Mouse (Mus musculus) midbrain, postnatal 0 days (tissue): ENCODE measurements at regions not wholly inside any gene's neighbourhood (a gene's known extent, or its start where the extent isn't known, plus 50 kb on each side); places are given as distances from the start of the nearest gene placed in this dataset.

Experiments
- ATAC-seq: fragments of 200-750 bp; cut with Nextera tagmentation; 2 replicates; pipeline ENCODE4 v1.8.0; 2017; ENCODE audit warnings: moderate number of reproducible peaks, mild to moderate bottlenecking, moderate TSS enrichment, moderate library complexity; ENCODE audit not compliant: low FRiP score
- DNase-seq: peaks from one replicate; pipeline ENCODE4 v3.0.0-alpha.2; 2015; ENCODE audit warnings: low spot score
- H3K27ac ChIP-seq: fragments of 300-500 bp; sonication (generic); 2 replicates; pipeline ENCODE4 v1.5.1; 2014; ENCODE audit warnings: low read depth, mild to moderate bottlenecking, low read length, mixed read lengths
- H3K27me3 ChIP-seq: fragments of 300-500 bp; sonication (generic); 2 replicates; pipeline ENCODE4 v1.6.1; 2014; ENCODE audit warnings: low read length, control low read depth, mixed read lengths; ENCODE audit not compliant: insufficient read depth
- H3K36me3 ChIP-seq: fragments of 300-500 bp; sonication (generic); 2 replicates; pipeline ENCODE4 v1.6.1; 2014; ENCODE audit warnings: low read length, control low read depth, mixed read lengths; ENCODE audit not compliant: insufficient read depth
- H3K4me1 ChIP-seq: fragments of 300-500 bp; sonication (generic); 2 replicates; pipeline ENCODE4 v1.6.1; 2014; ENCODE audit warnings: mild to moderate bottlenecking, control low read depth, antibody characterized with exemption, low read length, mixed read lengths; ENCODE audit not compliant: insufficient read depth
- H3K4me2 ChIP-seq: fragments of 300-500 bp; sonication (generic); 2 replicates; pipeline ENCODE4 v1.6.1; 2014; ENCODE audit warnings: low read depth, mild to moderate bottlenecking, low read length, mixed read lengths; ENCODE audit not compliant: poor library complexity, severe bottlenecking
- H3K4me3 ChIP-seq: fragments of 300-500 bp; sonication (generic); 2 replicates; pipeline ENCODE4 v1.5.1; 2014; ENCODE audit warnings: low read depth, mild to moderate bottlenecking, low read length, moderate library complexity
- H3K9ac ChIP-seq: fragments of 300-500 bp; sonication (generic); replicated peaks from 2 replicates; pipeline ENCODE4 v1.6.1; 2014; ENCODE audit warnings: mild to moderate bottlenecking, low read length, moderate library complexity, mixed read lengths; ENCODE audit not compliant: poor library complexity, severe bottlenecking
- H3K9me3 ChIP-seq: fragments of 300-500 bp; sonication (generic); 2 replicates; pipeline ENCODE4 v1.6.1; 2016; ENCODE audit warnings: low read length, control low read depth
- CTCF ChIP-seq: IDR thresholded peaks from 2 replicates; pipeline ENCODE4 v1.5.1; 2016; ENCODE audit warnings: antibody characterized with exemption, mild to moderate bottlenecking
- WGBS: fragments of 180-500 bp; shearing (Covaris S2); extraction: QIAGEN DNeasy Blood & Tissue Kit; methylation state at CpG from one replicate; pipeline ENCODE4 v1.1.7; 2014; 5-methylcytosine and 5-hydroxymethylcytosine counted together

DNA sequence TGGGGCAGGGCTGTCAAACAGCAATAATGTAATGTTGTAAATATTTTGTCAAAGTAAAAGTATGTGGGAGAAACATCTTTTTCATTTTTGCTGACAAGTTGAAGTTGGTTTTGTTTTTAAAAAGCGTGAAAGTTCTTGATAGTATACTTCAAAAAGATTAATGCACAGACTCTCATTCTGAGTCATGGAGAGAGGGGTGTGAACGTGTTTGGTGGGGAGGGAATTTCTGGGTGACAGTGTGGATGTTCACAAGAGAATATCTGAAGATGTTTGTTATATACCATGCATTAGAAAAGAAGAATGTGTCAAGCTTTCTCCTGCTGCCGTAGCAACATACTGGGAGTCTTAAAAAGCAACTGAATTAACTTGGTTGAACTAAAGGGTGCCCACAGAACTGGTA lies 57.0 kb downstream of the Rps29 start:
- no peak for ATAC-seq
- no peaks in the 10 kb centered on the region for H3K27me3 ChIP-seq
- TF ChIP-seq CTCF, result no peak
- H3K4me3 ChIP-seq, result no peak overlapping the region
- no peaks in the 10 kb centered on the region for H3K9me3 ChIP-seq
- no peak overlapping the region for H3K4me2 ChIP-seq
- H3K27ac ChIP-seq, result no peak overlapping the region
- DNase-seq, result no peak
- no peak overlapping the region for H3K9ac ChIP-seq
- 76% methylated on average over 3 of the region's 3 CpGs for WGBS
- no peaks in the 10 kb centered on the region for H3K36me3 ChIP-seq
- H3K4me1 ChIP-seq, result no peaks in the 10 kb centered on the region

GRCm38 (mm10) chr12:69094856-69095255 lies 64.1 kb downstream of the Rps29 start:
- TF ChIP-seq CTCF, result no peak
- Histone ChIP-seq H3K27ac (no peak overlapping the region), H3K4me1 (no peaks in the 10 kb centered on the region), H3K36me3 (no peaks in the 10 kb centered on the region), H3K9ac (no peak overlapping the region), H3K4me3 (no peak overlapping the region), H3K4me2 (no peak overlapping the region), H3K9me3 (no peaks in the 10 kb centered on the region), H3K27me3 (no peaks in the 10 kb centered on the region)
- 96% methylated on average over 8 of the region's 8 CpGs for WGBS
- no peak for ATAC-seq
- DNase-seq, result no peak

DNA sequence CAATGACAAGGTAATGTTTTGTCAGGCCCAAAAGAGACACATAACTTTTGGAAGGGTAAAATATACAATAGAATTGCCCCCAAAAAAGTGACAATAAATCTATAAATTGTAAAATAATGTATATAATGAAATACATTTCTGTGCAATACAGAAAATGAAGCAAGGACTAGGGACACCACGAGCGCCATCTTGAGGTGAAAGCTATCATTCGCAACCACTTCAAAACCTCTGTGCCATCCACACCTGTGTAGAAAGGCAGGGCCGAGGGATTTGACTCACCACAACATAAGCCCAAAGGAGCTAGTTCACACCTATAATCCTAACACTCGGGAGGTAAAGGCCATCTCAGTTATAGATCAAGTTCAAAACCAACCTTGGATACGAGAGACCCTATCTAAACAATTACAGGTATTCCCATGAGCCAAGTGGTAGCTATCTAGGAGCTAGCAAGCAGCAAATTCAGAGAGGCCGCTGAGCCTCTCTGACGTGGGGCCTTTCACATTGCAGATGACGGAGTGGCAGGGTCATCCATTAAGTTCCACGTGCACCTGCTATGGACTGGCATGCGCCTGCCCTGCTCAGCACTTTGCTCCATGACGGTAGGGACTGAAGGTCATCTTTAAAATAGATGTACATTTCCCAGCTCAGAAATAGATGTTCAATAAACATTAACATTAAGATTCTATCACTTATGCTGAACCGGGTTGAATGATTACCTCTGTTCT lies 65.8 kb downstream of the Rps29 start:
- TF ChIP-seq CTCF, result peak; percentile 71
- 71% methylated on average over 13 of the region's 13 CpGs for WGBS
- no peak for ATAC-seq
- Histone ChIP-seq H3K4me3 (no peak overlapping the region), H3K36me3 (no peaks in the 10 kb centered on the region), H3K27ac (no peak overlapping the region), H3K27me3 (no peaks in the 10 kb centered on the region), H3K4me2 (no peak overlapping the region), H3K9ac (no peak overlapping the region), H3K9me3 (no peaks in the 10 kb centered on the region), H3K4me1 (no peaks in the 10 kb centered on the region)
- peak; percentile 41 for DNase-seq

DNA sequence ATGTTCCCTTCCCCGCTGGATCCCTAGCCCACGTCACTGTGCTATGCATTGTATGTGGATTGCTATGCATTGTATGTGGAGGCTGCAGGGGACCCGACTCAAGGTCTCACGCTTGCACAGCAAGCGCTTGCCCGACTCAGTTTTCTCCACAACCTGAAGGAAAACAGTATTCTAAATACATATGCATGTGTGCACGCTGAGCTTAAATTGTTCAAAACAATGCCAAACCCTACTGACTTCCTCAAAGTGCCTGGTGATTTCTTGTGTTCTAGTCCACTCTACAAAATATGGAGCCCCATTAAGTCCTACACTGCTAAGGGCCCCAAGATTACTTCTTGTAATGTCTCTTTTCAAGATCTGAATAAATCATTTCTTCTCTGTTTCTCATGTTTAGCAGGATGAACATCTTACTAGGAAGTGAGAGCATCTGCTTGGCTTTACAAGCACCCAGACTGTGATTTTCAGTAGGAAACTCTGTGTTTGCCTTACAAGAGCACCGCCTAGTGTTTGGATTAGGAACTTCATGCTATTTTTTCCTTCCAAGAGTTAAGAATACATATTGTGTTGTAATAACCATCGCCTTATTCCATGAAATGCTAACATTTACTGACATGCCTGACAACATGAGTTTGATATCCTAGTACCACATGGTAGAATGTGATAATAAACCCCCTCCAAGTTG lies 70.9 kb downstream of the Rps29 start:
- no peaks in the 10 kb centered on the region for H3K9me3 ChIP-seq
- H3K4me3 ChIP-seq, result no peak overlapping the region
- WGBS, result 59% methylated on average over 9 of the region's 9 CpGs
- ATAC-seq, result 0 out of 2 replicates have a peak, but pooled peaks have one; percentile 11
- H3K27me3 ChIP-seq, result no peaks in the 10 kb centered on the region
- H3K4me1 ChIP-seq, result no peaks in the 10 kb centered on the region
- DNase-seq, result peak; percentile 87
- H3K9ac ChIP-seq, result no peak overlapping the region
- no peak overlapping the region for H3K27ac ChIP-seq
- peak; percentile 95 for TF ChIP-seq CTCF
- H3K4me2 ChIP-seq, result no peak overlapping the region
- no peaks in the 10 kb centered on the region for H3K36me3 ChIP-seq

- Histone ChIP-seq H3K36me3 (no peaks in the 10 kb centered on the region), H3K9me3 (no peaks in the 10 kb centered on the region), H3K9ac (no peak overlapping the region), H3K27ac (no peak overlapping the region), H3K27me3 (no peaks in the 10 kb centered on the region), H3K4me2 (peak overlapping the region; percentile 23), H3K4me1 (no peaks in the 10 kb centered on the region), H3K4me3 (0 out of 2 replicates have a peak overlapping the region, but pooled peaks have one; percentile 4)
- TF ChIP-seq CTCF, result no peak
- DNase-seq (peak; percentile 24), ATAC-seq (no peak)
- WGBS, result 33% methylated on average over 19 of the region's 19 CpGs
Measured at GRCm38 (mm10) chr12:69085522-69086179, 73.3 kb downstream of the Rps29 start.

GRCm38 (mm10) chr12:69084656-69085055 lies 74.3 kb downstream of the Rps29 start:
- Histone ChIP-seq H3K9me3 (no peaks in the 10 kb centered on the region), H3K9ac (no peak overlapping the region), H3K4me2 (no peak overlapping the region), H3K27me3 (no peaks in the 10 kb centered on the region), H3K4me1 (no peaks in the 10 kb centered on the region), H3K36me3 (no peaks in the 10 kb centered on the region), H3K4me3 (no peak overlapping the region), H3K27ac (no peak overlapping the region)
- TF ChIP-seq CTCF, result no peak
- no peak for ATAC-seq
- DNase-seq, result no peak
- WGBS, result 59% methylated on average over 5 of the region's 5 CpGs
